Mouse (Mus musculus): ENCODE data around the gene Spc25. TPM values are rescaled to one million over a fixed set of nuclear protein-coding genes. Genes with fewer than 3 reads are reported as not detected.
A peak's percentile ranks its signal among the peaks of the same experiment; 100 is the strongest.

The Spc25 gene
- 145 and 156 TPM in 2 replicates for polyA plus RNA-seq (2016; fragmentation: Nextera tagmentation; extraction: Ambion mirVana)

- no peaks in the 10 kb centered on the region for H3K27me3 ChIP-seq (replicated peaks)
- under 1% methylated on average over 46 of the region's 46 CpGs for WGBS
- peaks cover 16% of the 10 kb centered on the region; the same call in 1 of the 2 replicates for H3K36me3 ChIP-seq
- H3K9ac ChIP-seq, result peak within 1 kb of the TSS; percentile 73
- no peaks in the 10 kb centered on the region for H3K9me3 ChIP-seq
- ATAC-seq (ENCODE audit: low FRiP score, low read depth), result peak; percentile 99
- H3K4me2 ChIP-seq (replicated peaks), result peak within 1 kb of the TSS; percentile 85
- H3K4me3 ChIP-seq, result peak within 1 kb of the TSS; percentile 77
- H3K27ac ChIP-seq, result no peak within 1 kb of the TSS
- H3K4me1 ChIP-seq, result peaks cover 7% of the 10 kb centered on the region; the same call in 1 of the 2 replicates
These were observed at the start of gene Spc25 for GRCm38 (mm10) chr2:69205791-69206351. Gene Spc25 (minus strand): TSS chr2:69206194.

- 69% methylated on average over 16 of the region's 16 CpGs for WGBS
- no peak for ATAC-seq (ENCODE audit: low FRiP score, low read depth)
- no peak overlapping the region for H3K4me3 ChIP-seq
- H3K9ac ChIP-seq, result no peak overlapping the region
- no peaks in the 10 kb centered on the region for H3K27me3 ChIP-seq (replicated peaks)
- H3K4me1 ChIP-seq, result no peaks in the 10 kb centered on the region
- no peaks in the 10 kb centered on the region for H3K36me3 ChIP-seq
- no peak overlapping the region for H3K4me2 ChIP-seq (replicated peaks)
- no peaks in the 10 kb centered on the region for H3K9me3 ChIP-seq
- no peak overlapping the region for H3K27ac ChIP-seq
These were observed 42.3 kb upstream of the Spc25 start for GRCm38 (mm10) chr2:69248221-69248755.

GRCm38 (mm10) chr2:69247081-69247480 is 41.1 kb upstream of the Spc25 start:
- Histone ChIP-seq H3K4me2 (replicated peaks) (no peak overlapping the region), H3K27ac (no peak overlapping the region), H3K4me3 (no peak overlapping the region), H3K36me3 (no peaks in the 10 kb centered on the region), H3K9me3 (no peaks in the 10 kb centered on the region), H3K9ac (no peak overlapping the region), H3K4me1 (no peaks in the 10 kb centered on the region), H3K27me3 (replicated peaks) (no peaks in the 10 kb centered on the region)
- 98% methylated on average over 1 of the region's 1 CpGs for WGBS
- ATAC-seq (ENCODE audit: low FRiP score, low read depth), result no peak

- Histone ChIP-seq H3K4me2 (replicated peaks) (no peak overlapping the region), H3K4me3 (no peak overlapping the region), H3K4me1 (no peaks in the 10 kb centered on the region), H3K27me3 (replicated peaks) (no peaks in the 10 kb centered on the region), H3K27ac (no peak overlapping the region), H3K36me3 (no peaks in the 10 kb centered on the region), H3K9ac (no peak overlapping the region), H3K9me3 (no peaks in the 10 kb centered on the region)
- ATAC-seq (ENCODE audit: low FRiP score, low read depth), result no peak
- 36% methylated on average over 2 of the region's 2 CpGs for WGBS
These were observed 38.9 kb upstream of the Spc25 start for GRCm38 (mm10) chr2:69244924-69245323.

- no peaks in the 10 kb centered on the region for H3K36me3 ChIP-seq
- no peak overlapping the region for H3K4me3 ChIP-seq
- H3K27me3 ChIP-seq (replicated peaks), result no peaks in the 10 kb centered on the region
- H3K4me2 ChIP-seq (replicated peaks), result no peak overlapping the region
- H3K4me1 ChIP-seq, result no peaks in the 10 kb centered on the region
- 70% methylated on average over 9 of the region's 9 CpGs for WGBS
- H3K9me3 ChIP-seq, result no peaks in the 10 kb centered on the region
- no peak for ATAC-seq (ENCODE audit: low FRiP score, low read depth)
- no peak overlapping the region for H3K27ac ChIP-seq
- H3K9ac ChIP-seq, result no peak overlapping the region
These were observed 33.3 kb upstream of the Spc25 start for GRCm38 (mm10) chr2:69239315-69239714.

- H3K36me3 ChIP-seq, result no peaks in the 10 kb centered on the region
- H3K9ac ChIP-seq, result no peak overlapping the region
- H3K4me1 ChIP-seq, result no peaks in the 10 kb centered on the region
- 77% methylated on average over 5 of the region's 5 CpGs for WGBS
- H3K4me3 ChIP-seq, result no peak overlapping the region
- no peaks in the 10 kb centered on the region for H3K27me3 ChIP-seq (replicated peaks)
- no peak overlapping the region for H3K4me2 ChIP-seq (replicated peaks)
- no peaks in the 10 kb centered on the region for H3K9me3 ChIP-seq
- ATAC-seq (ENCODE audit: low FRiP score, low read depth), result no peak
- H3K27ac ChIP-seq, result no peak overlapping the region
These were observed 29.1 kb upstream of the Spc25 start for GRCm38 (mm10) chr2:69234976-69235678.

GRCm38 (mm10) chr2:69232101-69232500 is 26.1 kb upstream of the Spc25 start:
- no peaks in the 10 kb centered on the region for H3K27me3 ChIP-seq (replicated peaks)
- H3K27ac ChIP-seq, result no peak overlapping the region
- ATAC-seq (ENCODE audit: low FRiP score, low read depth), result no peak

GRCm38 (mm10) chr2:69230137-69230536 is 24.1 kb upstream of the Spc25 start:
- 90% methylated on average over 2 of the region's 2 CpGs for WGBS
- H3K4me1 ChIP-seq, result no peaks in the 10 kb centered on the region
- no peak for ATAC-seq (ENCODE audit: low FRiP score, low read depth)
- H3K4me2 ChIP-seq (replicated peaks), result no peak overlapping the region
- H3K36me3 ChIP-seq, result no peaks in the 10 kb centered on the region
- no peaks in the 10 kb centered on the region for H3K9me3 ChIP-seq
- H3K9ac ChIP-seq, result no peak overlapping the region
- no peak overlapping the region for H3K27ac ChIP-seq
- H3K4me3 ChIP-seq, result no peak overlapping the region
- no peaks in the 10 kb centered on the region for H3K27me3 ChIP-seq (replicated peaks)

More at GRCm38 (mm10) chr2:69232101-69232500, 26.1 kb upstream of the Spc25 start:
- Histone ChIP-seq H3K9me3 (no peaks in the 10 kb centered on the region), H3K4me1 (no peaks in the 10 kb centered on the region), H3K36me3 (no peaks in the 10 kb centered on the region), H3K4me3 (no peak overlapping the region), H3K9ac (no peak overlapping the region), H3K4me2 (replicated peaks) (no peak overlapping the region)

- no peaks in the 10 kb centered on the region for H3K9me3 ChIP-seq
These were observed 22.6 kb upstream of the Spc25 start for GRCm38 (mm10) chr2:69228635-69229034.

GRCm38 (mm10) chr2:69226876-69227275 is 20.9 kb upstream of the Spc25 start:
- no peak overlapping the region for H3K27ac ChIP-seq
- H3K4me1 ChIP-seq, result no peaks in the 10 kb centered on the region
- 90% methylated on average over 9 of the region's 9 CpGs for WGBS
- H3K27me3 ChIP-seq (replicated peaks), result no peaks in the 10 kb centered on the region
- H3K9me3 ChIP-seq, result no peaks in the 10 kb centered on the region
- no peak for ATAC-seq (ENCODE audit: low FRiP score, low read depth)
- no peaks in the 10 kb centered on the region for H3K36me3 ChIP-seq
- no peak overlapping the region for H3K4me3 ChIP-seq
- no peak overlapping the region for H3K9ac ChIP-seq
- H3K4me2 ChIP-seq (replicated peaks), result no peak overlapping the region

More at GRCm38 (mm10) chr2:69228635-69229034, 22.6 kb upstream of the Spc25 start:
- Histone ChIP-seq H3K4me2 (replicated peaks) (no peak overlapping the region), H3K4me3 (no peak overlapping the region), H3K9ac (no peak overlapping the region), H3K27me3 (replicated peaks) (no peaks in the 10 kb centered on the region), H3K36me3 (no peaks in the 10 kb centered on the region), H3K27ac (no peak overlapping the region), H3K4me1 (no peaks in the 10 kb centered on the region)
- ATAC-seq (ENCODE audit: low FRiP score, low read depth), result no peak
- 75% methylated on average over 6 of the region's 6 CpGs for WGBS

GRCm38 (mm10) chr2:69224724-69225123 is 18.7 kb upstream of the Spc25 start:
- no peaks in the 10 kb centered on the region for H3K9me3 ChIP-seq

GRCm38 (mm10) chr2:69222815-69223214 is 16.8 kb upstream of the Spc25 start:
- ATAC-seq (ENCODE audit: low FRiP score, low read depth), result no peak; the same call in 1 of the 2 replicates
- Histone ChIP-seq H3K36me3 (no peaks in the 10 kb centered on the region), H3K9ac (no peak overlapping the region), H3K4me2 (replicated peaks) (no peak overlapping the region), H3K27ac (no peak overlapping the region), H3K27me3 (replicated peaks) (no peaks in the 10 kb centered on the region), H3K4me3 (no peak overlapping the region), H3K9me3 (no peaks in the 10 kb centered on the region), H3K4me1 (no peaks in the 10 kb centered on the region)
- 69% methylated on average over 10 of the region's 10 CpGs for WGBS

More at GRCm38 (mm10) chr2:69224724-69225123, 18.7 kb upstream of the Spc25 start:
- Histone ChIP-seq H3K36me3 (no peaks in the 10 kb centered on the region), H3K27me3 (replicated peaks) (no peaks in the 10 kb centered on the region), H3K9ac (no peak overlapping the region), H3K4me3 (no peak overlapping the region), H3K27ac (no peak overlapping the region), H3K4me2 (replicated peaks) (no peak overlapping the region), H3K4me1 (no peaks in the 10 kb centered on the region)
- no peak for ATAC-seq (ENCODE audit: low FRiP score, low read depth)
- WGBS, result 76% methylated on average over 2 of the region's 2 CpGs

Measured in neural tube, embryonic 12.5 days (tissue).